Mouse (Mus musculus) erythroblast, embryonic 14.5 days (primary cell): ENCODE measurements around the gene Mmp21. TPM values are rescaled to one million over a fixed set of nuclear protein-coding genes. Genes with fewer than 3 reads are reported as not detected.
A peak's percentile ranks its signal among the peaks of the same experiment; 100 is the strongest.

Experiments
- H3K27me3 ChIP-seq: 2 replicates; pipeline ENCODE4 v1.6.1; 2012; ENCODE audit warnings: inconsistent platforms; ENCODE audit not compliant: control insufficient read depth
- H3K36me3 ChIP-seq: 2 replicates; pipeline ENCODE4 v1.6.1; 2012; ENCODE audit warnings: mild to moderate bottlenecking, inconsistent platforms; ENCODE audit not compliant: control insufficient read depth
- H3K4me1 ChIP-seq: 2 replicates; pipeline ENCODE4 v1.6.1; 2012; ENCODE audit warnings: inconsistent platforms; ENCODE audit not compliant: control insufficient read depth
- H3K4me3 ChIP-seq: replicated peaks from 2 replicates; pipeline ENCODE3; 2012; ENCODE audit warnings: moderate library complexity, mild to moderate bottlenecking, inconsistent platforms
- H3K9me3 ChIP-seq: 2 replicates; pipeline ENCODE4 v1.6.1; 2012; ENCODE audit warnings: low read length, inconsistent platforms, mixed read lengths; ENCODE audit not compliant: control insufficient read depth
- GATA1 ChIP-seq: IDR thresholded peaks from 2 replicates; pipeline ENCODE4 v1.6.1; 2012; ENCODE audit warnings: low read length, inconsistent platforms, mixed read lengths
- TAL1 ChIP-seq: IDR thresholded peaks from 3 replicates; pipeline ENCODE4 v1.6.1; 2012; ENCODE audit warnings: low read length, inconsistent platforms, mixed read lengths
- polyA plus RNA-seq: library from polyadenylated mRNA; stranded (reverse); fragments of >175 nt; gene quantifications from 2 replicates; pipeline ENCODE4 v1.2.3, GENCODE M21; 2012

Mmp21 gene
- polyA plus RNA-seq, 1 experiment: 0.02 TPM

GRCm38 (mm10) chr7:133637361-133638305 is 42.2 kb downstream of the Mmp21 start, which contains the start of gene Edrf1:
Edrf1 (plus strand) TSS chr7:133637543.
- Histone ChIP-seq H3K27me3 (no peaks in the 10 kb centered on the region), H3K4me3 (peak within 1 kb of the TSS; percentile 98), H3K4me1 (peaks cover 21% of the 10 kb centered on the region), H3K36me3 (peaks cover 35% of the 10 kb centered on the region), H3K9me3 (no peaks in the 10 kb centered on the region)
- no peak for TF ChIP-seq GATA1
- no peak for TF ChIP-seq TAL1

GRCm38 (mm10) chr7:133636738-133637352 is 43.0 kb downstream of the Mmp21 start:
- Histone ChIP-seq H3K36me3 (peaks cover 27% of the 10 kb centered on the region), H3K4me3 (peak overlapping the region; percentile 98), H3K4me1 (peaks cover 21% of the 10 kb centered on the region), H3K9me3 (no peaks in the 10 kb centered on the region), H3K27me3 (no peaks in the 10 kb centered on the region)
- no peak for TF ChIP-seq TAL1
- TF ChIP-seq GATA1: no peak

DNA sequence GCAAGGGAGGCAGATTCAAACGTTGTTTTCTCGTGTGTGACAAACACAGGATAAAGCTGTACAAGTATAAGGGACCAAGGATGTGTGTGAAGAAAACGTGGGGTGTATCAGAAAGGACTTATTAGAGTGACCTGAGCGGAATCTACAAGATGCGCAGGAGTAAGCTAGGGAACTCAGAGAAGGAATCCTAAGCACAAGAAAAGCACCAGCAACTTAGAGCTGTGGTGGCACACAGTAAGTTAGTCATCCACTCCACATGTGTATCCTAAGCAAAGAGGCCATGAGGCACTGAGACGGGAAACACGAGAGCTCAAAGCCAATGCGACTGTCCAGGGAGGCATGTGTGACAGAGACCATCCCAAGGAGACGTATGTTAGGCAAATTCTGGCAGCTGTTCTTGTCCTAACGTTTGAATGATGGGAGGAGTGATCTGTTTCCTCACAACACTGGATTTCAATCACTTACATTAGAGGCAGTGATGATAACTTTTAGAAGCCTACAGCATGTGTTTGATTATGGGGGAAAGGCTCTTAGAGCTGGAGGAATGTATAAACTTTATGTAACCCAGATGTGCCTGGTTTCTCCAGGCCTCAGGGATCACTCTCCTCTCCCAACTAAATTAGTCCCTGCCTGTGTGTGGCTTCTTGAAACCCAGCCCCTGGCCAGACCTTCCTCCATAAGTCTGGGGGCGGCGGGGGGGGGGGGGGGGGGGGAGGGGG is 44.8 kb downstream of the Mmp21 start:
- H3K36me3 ChIP-seq: peaks cover 10% of the 10 kb centered on the region
- no peak overlapping the region for H3K4me3 ChIP-seq
- TF ChIP-seq TAL1: no peak
- TF ChIP-seq GATA1: no peak
- no peaks in the 10 kb centered on the region for H3K9me3 ChIP-seq
- no peaks in the 10 kb centered on the region for H3K27me3 ChIP-seq
- peaks cover 21% of the 10 kb centered on the region for H3K4me1 ChIP-seq

DNA sequence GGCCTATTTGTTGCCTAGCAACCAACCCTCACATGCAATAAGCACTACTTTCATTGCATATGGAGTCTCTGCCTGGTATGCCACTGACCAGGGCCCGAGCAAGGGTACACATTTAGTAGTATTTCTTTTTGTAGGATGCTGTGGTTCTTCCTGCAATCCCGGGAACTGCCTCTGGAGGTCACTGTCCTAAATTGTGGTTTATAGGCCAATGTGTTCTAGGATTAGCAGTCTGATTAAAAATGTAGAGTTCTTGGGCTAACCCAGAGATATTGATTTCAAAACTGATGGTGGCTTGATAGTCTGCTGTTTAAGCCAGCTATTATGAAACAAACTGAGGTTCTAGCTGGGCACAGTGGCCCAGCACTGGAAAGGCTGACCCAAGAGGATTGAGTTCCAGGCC is 47.4 kb downstream of the Mmp21 start:
- Histone ChIP-seq H3K36me3 (no peaks in the 10 kb centered on the region), H3K27me3 (no peaks in the 10 kb centered on the region), H3K9me3 (no peaks in the 10 kb centered on the region), H3K4me1 (peaks cover 6% of the 10 kb centered on the region), H3K4me3 (no peak overlapping the region)
- TF ChIP-seq GATA1 (no peak), TAL1 (no peak)

DNA sequence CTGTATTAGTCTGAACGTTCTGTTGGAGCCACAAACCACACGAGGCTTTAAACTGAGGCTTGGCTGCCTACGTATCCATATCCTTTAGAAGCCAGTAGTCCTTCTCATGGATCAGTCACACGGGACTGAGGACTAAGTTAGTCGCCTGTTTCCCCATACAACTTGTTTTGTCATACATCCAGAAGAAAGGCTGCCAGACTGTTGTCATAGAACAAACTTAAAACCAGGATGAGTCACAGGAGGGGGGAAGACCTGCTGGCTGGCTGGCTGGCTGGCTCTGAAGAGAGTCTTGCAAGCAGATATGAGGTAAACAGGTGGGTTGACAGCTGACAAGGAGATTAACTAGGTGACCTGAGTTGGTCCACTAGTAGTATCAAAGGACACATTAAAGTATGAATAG is 49.0 kb downstream of the Mmp21 start:
- no peaks in the 10 kb centered on the region for H3K9me3 ChIP-seq
- no peak overlapping the region for H3K4me3 ChIP-seq
- TF ChIP-seq GATA1: no peak
- TF ChIP-seq TAL1: no peak
- H3K36me3 ChIP-seq: no peaks in the 10 kb centered on the region
- H3K27me3 ChIP-seq: no peaks in the 10 kb centered on the region
- H3K4me1 ChIP-seq: no peaks in the 10 kb centered on the region; the same call in 1 of the 2 replicates

GRCm38 (mm10) chr7:133627184-133627936 is 52.5 kb downstream of the Mmp21 start:
- H3K4me1 ChIP-seq: no peaks in the 10 kb centered on the region
- no peaks in the 10 kb centered on the region for H3K36me3 ChIP-seq
- TF ChIP-seq TAL1 (no peak), GATA1 (no peak)
- no peaks in the 10 kb centered on the region for H3K9me3 ChIP-seq
- H3K27me3 ChIP-seq: no peaks in the 10 kb centered on the region; the same call in none of the 2 replicates
- H3K4me3 ChIP-seq: no peak overlapping the region

Other genes starting within 250 kb of the Mmp21 start
- gene Tex36, start 77.9 kb downstream of the Mmp21 start, polyA plus RNA-seq: not detected in 2 replicates
- gene Edrf1, start 42.5 kb downstream of the Mmp21 start, polyA plus RNA-seq: 0.08 and 0.62 TPM in 2 replicates
- gene Bccip, start 29.3 kb upstream of the Mmp21 start, polyA plus RNA-seq: 4.2 and 9.5 TPM in 2 replicates
- 6.4 and 8.3 TPM in 2 replicates for gene Uros, start 30.0 kb upstream of the Mmp21 start, polyA plus RNA-seq
- gene Fank1, start 96.8 kb upstream of the Mmp21 start, polyA plus RNA-seq: not detected in 2 replicates
- 0.74 and 1.1 TPM in 2 replicates for gene Dhx32, start 102.7 kb upstream of the Mmp21 start, polyA plus RNA-seq